Mouse (Mus musculus): Measurements from ENCODE around the gene Brpf1.

Gene Brpf1

GRCm38 (mm10) chr6:113361476-113361875 lies 54.5 kb downstream of the Brpf1 start:
- no peak for DNase-seq (ENCODE audit: low spot score)

DNA sequence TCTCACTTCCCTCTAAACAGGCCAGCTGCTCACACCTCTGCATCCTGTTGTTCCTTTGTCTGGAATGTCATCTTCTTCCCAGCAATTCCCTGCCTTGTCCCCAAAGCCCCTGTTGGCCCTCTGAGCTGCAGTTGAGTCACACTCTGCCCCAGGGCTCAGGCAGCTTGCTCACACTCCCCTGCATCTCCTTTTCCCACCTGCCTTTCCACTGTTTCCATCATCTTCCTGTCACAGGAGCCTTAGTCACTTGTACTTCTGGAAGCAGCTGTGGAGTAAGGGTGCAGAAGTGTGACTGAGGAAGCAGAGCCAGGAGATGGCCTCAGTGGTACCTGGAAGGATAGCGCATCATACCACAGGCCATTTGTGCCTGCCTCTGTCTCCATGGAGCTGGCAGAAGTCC lies 55.3 kb downstream of the Brpf1 start:
- no peak for DNase-seq (ENCODE audit: low spot score)

DNA sequence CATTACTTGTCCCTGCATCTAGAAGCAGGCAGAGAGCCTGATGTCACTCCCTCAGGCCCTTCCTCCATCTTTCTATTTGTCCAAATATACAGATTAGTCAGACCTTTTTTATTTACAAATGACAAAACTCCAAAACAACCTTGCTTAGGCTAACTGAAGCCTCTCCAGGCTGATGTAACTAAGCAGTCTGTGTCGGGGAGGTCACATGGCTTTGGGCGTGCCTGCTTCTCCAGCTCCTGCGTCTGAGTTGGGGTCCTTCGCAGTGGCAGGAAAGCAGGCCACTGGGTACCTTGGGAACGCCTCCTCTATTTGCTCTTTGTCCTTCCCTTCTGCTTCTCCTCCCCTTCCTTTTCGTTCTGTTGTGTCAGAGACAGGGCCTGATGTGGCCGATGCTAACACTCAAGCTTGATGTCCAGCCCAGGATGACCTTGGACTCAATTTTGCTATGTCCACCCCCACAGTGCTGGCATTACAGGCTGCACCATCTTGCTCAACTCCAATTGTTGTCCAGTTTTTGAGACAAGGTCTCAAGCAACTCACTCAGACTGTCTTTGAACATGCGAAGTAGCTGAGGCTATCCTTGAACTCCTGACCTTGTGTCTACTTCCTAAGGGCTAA lies 57.7 kb downstream of the Brpf1 start:
- no peak for DNase-seq (ENCODE audit: low spot score)

- no peak for DNase-seq (ENCODE audit: low spot score)
Observed at GRCm38 (mm10) chr6:113366639-113367038, 59.7 kb downstream of the Brpf1 start.

- DNase-seq (ENCODE audit: low spot score): no peak
Observed at GRCm38 (mm10) chr6:113367574-113367973, 60.6 kb downstream of the Brpf1 start.

- DNase-seq (ENCODE audit: low spot score): no peak
Observed at GRCm38 (mm10) chr6:113368124-113368523, 61.2 kb downstream of the Brpf1 start.

GRCm38 (mm10) chr6:113368577-113368976 lies 61.6 kb downstream of the Brpf1 start:
- DNase-seq (ENCODE audit: low spot score): no peak

GRCm38 (mm10) chr6:113370194-113370929 lies 63.4 kb downstream of the Brpf1 start:
- no peak for DNase-seq (ENCODE audit: low spot score)

- no peak for DNase-seq (ENCODE audit: low spot score)
Observed at GRCm38 (mm10) chr6:113373491-113373890, 66.6 kb downstream of the Brpf1 start.
